Mouse (Mus musculus): ENCODE measurements around the gene F12.
A peak's percentile ranks its signal among the peaks of the same experiment; 100 is the strongest.

Gene F12

DNA sequence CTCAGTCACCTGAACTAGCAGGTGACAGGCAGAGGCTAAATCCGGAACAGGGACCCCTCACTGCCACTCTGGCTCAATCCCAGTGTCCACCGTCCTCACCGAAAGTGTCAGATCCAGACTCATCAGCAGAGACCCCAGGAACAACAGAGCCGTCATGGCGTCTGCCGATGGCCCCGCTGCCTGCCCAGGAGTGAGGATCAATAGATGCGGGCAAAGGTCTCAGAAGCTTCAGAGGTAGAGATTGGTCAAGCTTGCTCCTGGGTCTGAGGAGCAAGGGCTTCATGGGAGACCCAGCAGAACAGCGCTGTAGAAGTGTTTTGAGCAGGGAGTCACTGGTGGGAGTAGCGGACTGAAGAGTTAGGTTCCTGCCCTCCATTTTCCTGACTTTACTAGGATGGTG is at the start of gene F12:
TSS of gene F12 (minus strand) at position 181 of the 400 bp plus-strand sequence.
- no peak for DNase-seq (ENCODE audit: low spot score in 2 of 2)

GRCm38 (mm10) chr13:55476256-55476655 is 49.7 kb upstream of the F12 start:
- no peak for DNase-seq (ENCODE audit: low spot score in 2 of 2)

DNA sequence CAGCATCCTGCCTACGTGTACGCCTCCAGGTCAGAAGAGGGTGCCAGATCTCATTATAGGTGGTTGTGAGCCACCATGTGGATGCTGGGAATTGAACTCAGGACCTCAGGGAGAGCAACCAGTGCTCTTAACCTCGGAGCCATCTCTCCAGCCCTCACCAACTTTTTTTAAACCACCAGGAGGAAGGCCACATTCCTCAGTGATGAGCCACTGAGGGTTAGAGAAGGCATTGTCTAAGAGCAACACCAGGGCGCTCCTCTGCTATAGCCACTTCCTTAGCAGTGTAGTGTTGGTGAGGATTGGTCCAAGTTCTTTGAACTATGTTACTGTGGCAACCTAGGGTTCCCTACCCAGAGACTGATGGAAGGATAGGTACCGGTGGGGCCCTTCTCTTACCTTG is 49.2 kb upstream of the F12 start:
- no peak for DNase-seq (ENCODE audit: low spot score in 2 of 2)

GRCm38 (mm10) chr13:55474621-55475069 is 48.1 kb upstream of the F12 start:
- DNase-seq (ENCODE audit: low spot score in 2 of 2) = no peak

DNA sequence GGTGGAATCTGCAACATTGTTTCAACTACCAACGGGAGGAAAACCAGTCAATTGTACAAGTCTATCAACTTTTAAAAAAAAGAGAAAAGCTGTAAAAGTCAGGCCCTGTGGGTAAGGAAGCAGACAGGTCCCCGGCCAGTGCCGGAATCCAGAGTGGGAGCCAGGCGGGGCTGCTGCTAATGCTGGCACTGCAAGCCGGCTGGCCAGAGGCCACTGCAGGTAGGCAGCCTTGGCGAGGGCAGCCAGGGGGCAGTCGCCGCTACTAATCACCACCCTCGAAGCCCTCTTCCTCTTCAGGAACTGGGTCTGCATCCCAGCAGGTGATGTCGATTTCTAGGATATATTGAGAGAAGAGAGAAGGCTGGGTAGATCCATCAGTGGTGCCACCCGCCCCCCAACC is 47.4 kb upstream of the F12 start:
- no peak for DNase-seq (ENCODE audit: low spot score in 2 of 2)

DNA sequence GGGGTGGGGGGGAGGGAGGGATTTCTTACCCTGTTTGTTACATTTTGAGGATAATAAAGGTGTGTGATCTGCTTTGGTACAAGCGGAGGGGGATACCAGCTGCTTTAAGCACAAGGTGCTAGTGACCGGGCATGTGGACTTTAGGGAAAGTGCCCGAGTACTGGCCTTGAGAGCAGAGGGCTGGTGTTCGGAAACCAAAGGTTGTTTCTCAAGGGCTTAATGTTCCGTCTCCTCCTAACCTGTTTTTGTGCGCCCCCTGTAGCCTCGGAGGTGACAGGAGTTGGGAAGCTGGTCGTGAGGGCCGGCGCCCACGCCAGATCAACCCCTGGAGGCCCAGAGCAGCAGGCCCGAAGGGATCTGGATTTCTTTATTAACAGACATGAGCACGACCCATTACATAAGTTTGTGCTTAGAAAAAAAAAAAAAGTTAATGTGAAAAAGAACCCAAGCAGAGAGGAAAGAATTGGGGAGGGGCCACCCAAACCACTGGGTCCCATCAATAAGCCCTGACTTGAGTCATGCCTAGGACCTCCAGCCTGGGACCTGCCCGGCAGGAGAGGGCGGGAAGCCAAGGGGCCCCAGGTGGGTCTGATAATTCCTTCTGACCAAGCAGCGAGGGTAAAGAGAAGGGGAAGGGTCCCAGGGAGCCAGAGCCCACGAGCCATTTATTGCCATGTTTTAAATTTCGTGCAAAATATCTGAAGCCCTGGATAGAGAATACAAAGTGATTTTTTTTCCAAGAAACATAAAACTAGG is 46.7 kb upstream of the F12 start:
- DNase-seq (ENCODE audit: low spot score in 2 of 2) = no peak

DNA sequence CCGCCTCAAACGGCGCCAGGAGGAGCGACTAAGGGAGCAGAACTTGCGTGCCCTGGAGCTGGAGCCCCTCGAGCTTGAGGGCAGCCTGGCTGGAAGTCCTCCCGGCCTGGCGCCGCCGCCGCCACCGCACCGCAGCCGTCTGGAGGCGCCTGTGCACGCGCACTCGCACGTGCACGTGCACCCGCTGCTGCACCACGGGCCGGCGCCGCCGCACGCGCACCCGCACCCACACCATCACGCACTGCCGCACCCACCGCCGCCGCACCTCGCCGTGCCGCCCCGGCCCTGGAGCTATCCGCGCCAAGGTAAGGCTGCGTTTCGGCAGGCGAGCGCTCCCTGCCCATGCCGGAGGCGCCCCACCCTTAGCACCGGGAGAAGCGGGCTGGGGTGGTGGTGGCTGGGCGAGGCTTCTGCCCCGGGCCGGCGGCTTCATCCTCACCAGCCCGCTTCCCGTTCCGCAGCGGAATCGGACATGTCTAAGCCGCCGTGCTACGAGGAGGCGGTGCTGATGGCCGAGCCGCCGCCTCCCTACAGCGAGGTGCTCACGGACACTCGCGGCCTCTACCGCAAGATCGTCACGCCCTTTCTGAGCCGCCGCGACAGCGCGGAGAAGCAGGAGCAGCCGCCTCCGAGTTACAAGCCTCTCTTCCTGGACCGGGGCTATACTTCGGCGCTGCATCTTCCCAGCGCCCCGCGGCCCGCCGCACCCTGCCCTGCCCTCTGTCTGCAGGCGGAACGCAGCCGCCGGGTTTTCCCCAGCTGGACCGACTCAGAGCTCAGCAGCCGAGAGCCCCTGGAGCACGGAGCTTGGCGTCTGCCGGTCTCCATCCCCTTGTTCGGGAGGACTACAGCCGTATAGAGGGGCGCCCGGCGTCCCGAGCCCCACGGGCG is 45.8 kb upstream of the F12 start:
- DNase-seq (ENCODE audit: low spot score in 2 of 2) = peak; percentile 42 to 80

DNA sequence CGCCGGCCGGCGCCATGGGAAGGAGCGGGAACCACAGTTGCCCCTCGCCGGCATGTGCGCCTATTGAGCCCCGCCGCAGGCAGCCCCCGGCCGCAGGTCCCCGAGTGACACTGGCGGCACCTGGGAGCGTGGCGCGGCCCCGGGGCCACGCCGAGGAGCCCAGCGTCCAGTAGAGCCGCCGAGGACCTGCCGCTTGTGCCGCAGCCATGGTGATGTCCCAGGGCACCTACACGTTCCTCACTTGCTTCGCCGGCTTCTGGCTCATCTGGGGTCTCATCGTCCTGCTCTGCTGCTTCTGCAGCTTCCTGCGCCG is 45.2 kb upstream of the F12 start:
- DNase-seq (ENCODE audit: low spot score in 2 of 2) = no peak

GRCm38 (mm10) chr13:55471156-55471818 is 44.7 kb upstream of the F12 start:
- DNase-seq (ENCODE audit: low spot score in 2 of 2) = peak; percentile 80 to 93

DNA sequence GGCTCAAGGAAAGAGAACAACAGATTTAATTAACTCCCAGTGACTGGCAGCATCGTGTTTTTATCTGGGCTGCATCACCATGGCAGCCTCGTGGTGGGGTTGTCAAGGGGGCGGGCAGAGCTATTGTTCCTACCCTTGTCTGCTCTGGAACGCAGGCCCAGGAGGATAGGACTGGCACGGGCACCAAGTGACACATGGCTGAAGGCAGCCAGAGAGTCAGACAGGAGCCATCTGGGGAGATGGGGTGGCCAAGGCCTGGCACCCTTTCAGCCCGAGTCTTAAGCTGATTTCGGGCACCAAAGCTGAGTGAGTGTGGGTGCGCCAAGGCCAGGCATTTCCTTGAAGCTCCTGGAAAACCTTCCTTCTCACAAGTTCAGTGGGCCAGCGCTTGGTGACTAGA is 43.8 kb upstream of the F12 start:
- DNase-seq (ENCODE audit: low spot score in 2 of 2) = no peak

- DNase-seq (ENCODE audit: low spot score in 2 of 2) = peak in 1 of 2 experiments; percentile 74
Measured at GRCm38 (mm10) chr13:55468851-55469560, 42.4 kb upstream of the F12 start.

GRCm38 (mm10) chr13:55465830-55466440 is 39.3 kb upstream of the F12 start:
- DNase-seq (ENCODE audit: low spot score in 2 of 2) = no peak

- DNase-seq (ENCODE audit: low spot score in 2 of 2) = peak in 1 of 2 experiments; percentile 65
Measured at GRCm38 (mm10) chr13:55465184-55465583, 38.6 kb upstream of the F12 start.

DNA sequence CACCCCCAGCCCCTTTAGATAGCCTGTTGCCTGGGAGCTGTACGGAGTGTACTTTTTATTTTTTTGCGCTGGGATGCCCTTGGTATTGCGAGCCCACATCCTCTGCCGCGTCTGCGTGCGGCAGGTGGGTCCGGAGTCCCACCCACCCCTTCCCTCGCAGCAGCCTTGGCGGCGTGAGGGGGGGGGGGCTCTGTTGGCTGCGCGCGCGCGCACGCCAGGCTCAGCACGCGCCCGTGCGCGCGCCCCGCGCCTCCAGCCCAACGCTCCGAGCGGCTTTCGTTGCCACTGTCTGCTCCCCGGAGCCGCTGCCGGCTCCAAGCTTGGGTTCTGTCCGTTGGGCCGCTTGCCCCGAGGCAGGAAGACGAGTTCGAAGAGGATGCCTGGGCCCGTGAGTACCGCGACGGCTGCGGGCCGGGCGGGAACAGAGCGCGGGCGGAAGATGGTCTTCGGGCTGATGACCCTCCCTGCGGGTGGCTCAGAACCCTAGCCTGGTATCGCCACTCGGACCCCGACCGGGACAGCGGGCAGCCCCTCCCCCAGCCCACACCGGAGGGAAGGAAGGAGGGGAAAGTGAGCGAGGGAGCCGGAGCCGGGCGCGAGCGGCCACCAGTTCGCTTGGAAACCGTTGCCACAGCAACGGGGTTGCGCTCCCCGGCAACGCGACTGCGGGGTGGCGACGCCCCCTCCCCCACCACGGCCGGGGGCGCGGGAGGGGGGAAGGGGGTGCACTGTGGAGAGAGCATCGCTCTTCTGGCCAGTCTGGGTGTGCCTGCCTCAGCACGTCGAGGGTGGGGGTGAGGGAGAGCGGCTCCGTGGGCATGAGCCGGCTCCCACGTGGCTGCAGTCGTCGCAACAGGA is 37.7 kb upstream of the F12 start, which contains the start of gene Prr7:
TSS of gene Prr7 (plus strand) at position 241 of the 858 bp plus-strand sequence.
- DNase-seq (ENCODE audit: low spot score in 2 of 2) = peak; percentile 41 to 80

DNA sequence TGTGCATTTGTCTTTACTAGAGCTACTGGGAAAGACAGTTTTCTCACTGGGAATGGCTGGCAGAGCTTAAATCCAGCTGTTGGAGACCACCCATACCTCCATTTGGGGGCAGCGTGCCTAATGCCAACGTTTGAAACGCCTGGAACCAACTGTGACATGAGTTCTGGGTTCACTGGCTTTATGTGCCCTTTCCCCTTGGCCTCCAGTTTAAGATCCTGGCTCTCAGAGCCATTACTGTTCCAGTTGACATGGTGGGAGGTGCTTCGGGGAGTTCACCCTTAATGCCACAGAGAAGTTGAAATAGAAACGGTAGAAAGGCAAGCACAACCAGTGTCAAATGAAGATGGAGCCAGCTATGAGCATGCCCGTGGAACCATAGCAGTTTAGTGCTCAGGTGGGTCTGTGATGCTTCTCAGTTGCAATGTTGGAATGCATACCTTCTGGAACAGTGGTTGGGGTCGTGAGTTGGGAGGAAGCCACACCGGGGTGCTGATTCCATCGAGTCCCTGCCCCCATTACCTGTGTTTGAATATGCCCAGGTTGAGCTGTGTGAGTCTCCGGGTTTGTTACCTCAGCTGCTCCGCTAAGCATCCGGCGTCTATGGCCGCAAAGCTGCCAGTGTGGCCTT is 36.9 kb upstream of the F12 start:
- peak in 1 of 2 experiments; percentile 69 for DNase-seq (ENCODE audit: low spot score in 2 of 2)

DNA sequence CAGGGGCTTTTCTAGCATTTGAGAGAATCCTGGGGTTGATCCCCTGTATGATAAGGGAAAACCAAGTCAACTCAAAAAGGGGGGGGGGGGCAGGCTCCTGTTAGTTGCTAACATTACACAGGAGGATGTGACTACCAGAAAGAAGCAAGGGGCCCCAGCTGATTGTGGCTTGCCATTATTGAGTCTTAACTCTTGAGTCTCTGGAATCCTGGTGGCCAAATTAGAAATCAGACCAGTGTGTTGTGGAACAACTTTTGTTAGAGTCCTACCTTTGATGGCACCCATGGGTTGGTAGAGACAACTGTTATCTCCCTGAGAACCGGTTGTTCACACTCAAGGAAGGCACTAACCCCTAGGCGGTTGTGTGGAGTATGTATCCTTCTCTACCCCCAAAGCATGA is 36.4 kb upstream of the F12 start:
- DNase-seq (ENCODE audit: low spot score in 2 of 2) = no peak

DNA sequence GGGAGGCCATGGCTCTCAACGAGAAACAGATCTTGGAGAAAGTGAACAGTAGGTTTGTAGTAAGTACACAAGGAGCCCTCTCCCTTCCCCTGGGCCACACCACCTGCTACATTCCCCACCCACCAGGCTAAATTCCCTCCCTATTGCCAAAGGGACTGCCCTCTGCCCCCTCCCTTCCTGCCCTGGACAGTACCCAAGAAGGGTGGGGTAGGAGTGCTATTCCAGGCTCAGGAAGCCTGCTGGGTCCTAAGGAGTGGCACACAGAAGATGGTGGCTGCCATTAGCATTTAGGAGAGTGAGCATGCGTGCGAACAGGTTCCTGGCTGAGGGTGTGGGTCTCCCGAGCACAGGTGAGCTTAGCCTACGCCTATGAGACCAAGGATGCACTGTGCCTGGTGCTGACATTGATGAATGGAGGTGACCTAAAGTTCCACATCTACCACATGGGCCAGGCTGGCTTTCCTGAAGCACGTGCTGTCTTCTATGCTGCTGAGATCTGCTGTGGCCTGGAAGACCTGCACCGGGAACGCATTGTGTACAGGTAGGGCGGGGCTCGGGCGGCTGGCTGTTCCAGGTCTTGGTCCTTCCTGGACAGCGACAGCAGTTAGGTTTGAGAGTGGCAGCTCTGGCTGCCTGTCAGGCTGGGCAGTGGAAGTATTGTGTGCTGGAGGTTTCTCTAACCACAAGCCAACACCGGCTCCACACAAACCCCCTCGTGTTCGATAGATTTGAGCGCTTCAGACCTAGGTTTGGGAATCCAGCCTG is 25.4 kb upstream of the F12 start:
- no peak for DNase-seq (ENCODE audit: low spot score in 2 of 2)

DNA sequence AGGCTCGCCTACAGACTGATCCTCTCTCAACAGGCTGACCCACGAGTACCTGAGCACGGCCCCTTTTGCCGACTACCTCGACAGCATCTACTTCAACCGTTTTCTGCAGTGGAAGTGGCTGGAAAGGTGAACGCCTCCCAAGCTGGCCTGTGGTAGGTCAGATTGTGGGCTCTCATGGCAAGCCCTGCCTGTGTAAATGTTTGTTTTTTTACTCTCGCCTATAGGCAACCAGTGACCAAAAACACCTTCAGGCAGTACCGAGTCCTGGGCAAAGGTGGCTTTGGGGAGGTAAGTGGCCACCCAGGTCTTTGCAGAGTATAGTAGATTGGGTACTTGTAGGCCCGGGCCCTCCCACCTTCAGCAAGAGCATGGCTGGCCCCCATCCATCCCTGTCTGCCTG is 24.7 kb upstream of the F12 start:
- no peak for DNase-seq (ENCODE audit: low spot score in 2 of 2)

GRCm38 (mm10) chr13:55450511-55450980 is 24.0 kb upstream of the F12 start:
- no peak for DNase-seq (ENCODE audit: low spot score in 2 of 2)
